Mouse (Mus musculus) forebrain, embryonic 10.5 days (tissue): ENCODE data around the gene Ric1. TPM values are rescaled to one million over a fixed set of nuclear protein-coding genes. Genes with fewer than 3 reads are reported as not detected.

Experiments used
- DNase-seq: peaks from one replicate; pipeline ENCODE4 v3.0.0-alpha.2; 2017; ENCODE audit warnings: low spot score; ENCODE audit errors: extremely low spot score
- H3K27ac ChIP-seq: fragments of 300-500 bp; sonication (generic); 2 replicates; pipeline ENCODE4 v1.5.1; 2016; ENCODE audit warnings: mild to moderate bottlenecking
- H3K27me3 ChIP-seq: fragments of 300-500 bp; sonication (generic); 2 replicates; pipeline ENCODE4 v1.6.1; 2016; ENCODE audit warnings: mild to moderate bottlenecking; ENCODE audit not compliant: poor library complexity, severe bottlenecking
- H3K36me3 ChIP-seq: fragments of 300-500 bp; sonication (generic); replicated peaks from 2 replicates; pipeline ENCODE4 v1.6.1; 2016; ENCODE audit warnings: mild to moderate bottlenecking, moderate library complexity
- H3K4me1 ChIP-seq: fragments of 300-500 bp; sonication (generic); 2 replicates; pipeline ENCODE4 v1.6.1; 2016
- H3K4me3 ChIP-seq: fragments of 300-500 bp; sonication (generic); 2 replicates; pipeline ENCODE4 v1.5.1; 2016; ENCODE audit warnings: mild to moderate bottlenecking, moderate library complexity
- H3K9me3 ChIP-seq: fragments of 300-500 bp; sonication (generic); 2 replicates; pipeline ENCODE4 v1.6.1; 2016; ENCODE audit warnings: mild to moderate bottlenecking, moderate library complexity
- WGBS: fragments of 180-500 bp; shearing (Covaris S2); methylation state at CpG from one replicate; pipeline ENCODE4 v1.1.7; 2016; 5-methylcytosine and 5-hydroxymethylcytosine counted together
- polyA plus RNA-seq: library from polyadenylated mRNA; unstranded; fragments of >200 nt; fragmentation: Nextera tagmentation; extraction: Ambion mirVana; gene quantifications from 2 replicates; pipeline ENCODE4 v1.2.1, GENCODE M21; 2016

Gene Ric1
- polyA plus RNA-seq, 1 experiment from 2014 or later = 11.7 TPM

- no peaks in the 10 kb centered on the region for H3K27me3 ChIP-seq
- peak; percentile 39 for DNase-seq
- H3K27ac ChIP-seq = peak overlapping the region; percentile 72
- peaks cover 5% of the 10 kb centered on the region; the same call in 1 of the 2 replicates for H3K4me1 ChIP-seq
- H3K4me3 ChIP-seq = peak overlapping the region; percentile 30
- no peaks in the 10 kb centered on the region for H3K36me3 ChIP-seq
- 39% methylated on average over 11 of the region's 11 CpGs for WGBS
- H3K9me3 ChIP-seq = no peaks in the 10 kb centered on the region
These were observed 21.0 kb upstream of the Ric1 start for GRCm38 (mm10) chr19:29501106-29501505.

- Histone ChIP-seq H3K27me3 (no peaks in the 10 kb centered on the region), H3K4me1 (peaks cover 5% of the 10 kb centered on the region; the same call in 1 of the 2 replicates), H3K27ac (peak overlapping the region; percentile 72; the same call in 1 of the 2 replicates), H3K9me3 (no peaks in the 10 kb centered on the region), H3K4me3 (peak overlapping the region; percentile 30; the same call in 1 of the 2 replicates), H3K36me3 (no peaks in the 10 kb centered on the region)
- peak; percentile 65 for DNase-seq
- WGBS = 13% methylated on average over 6 of the region's 6 CpGs
These were observed 20.6 kb upstream of the Ric1 start for GRCm38 (mm10) chr19:29501507-29501906.

GRCm38 (mm10) chr19:29504131-29504530 lies 18.0 kb upstream of the Ric1 start:
- Histone ChIP-seq H3K36me3 (no peaks in the 10 kb centered on the region), H3K27me3 (no peaks in the 10 kb centered on the region), H3K4me3 (no peak overlapping the region), H3K9me3 (no peaks in the 10 kb centered on the region), H3K27ac (no peak overlapping the region), H3K4me1 (peaks cover 5% of the 10 kb centered on the region; the same call in 1 of the 2 replicates)
- DNase-seq = no peak
- WGBS = 90% methylated on average over 2 of the region's 2 CpGs

- H3K4me3 ChIP-seq = no peak overlapping the region
- H3K36me3 ChIP-seq = no peaks in the 10 kb centered on the region
- no peaks in the 10 kb centered on the region for H3K9me3 ChIP-seq
- no peak for DNase-seq
- no peaks in the 10 kb centered on the region for H3K27me3 ChIP-seq
- WGBS = 87% methylated on average over 7 of the region's 7 CpGs
- peaks cover 5% of the 10 kb centered on the region; the same call in 1 of the 2 replicates for H3K4me1 ChIP-seq
- no peak overlapping the region for H3K27ac ChIP-seq
These were observed 16.5 kb upstream of the Ric1 start for GRCm38 (mm10) chr19:29505617-29506016.

- WGBS = 79% methylated on average over 7 of the region's 7 CpGs
- Histone ChIP-seq H3K27ac (no peak overlapping the region), H3K36me3 (no peaks in the 10 kb centered on the region), H3K27me3 (no peaks in the 10 kb centered on the region), H3K4me3 (no peak overlapping the region), H3K4me1 (no peaks in the 10 kb centered on the region), H3K9me3 (no peaks in the 10 kb centered on the region)
- no peak for DNase-seq
These were observed 13.9 kb upstream of the Ric1 start for GRCm38 (mm10) chr19:29508208-29508607.

- Histone ChIP-seq H3K9me3 (no peaks in the 10 kb centered on the region), H3K36me3 (0 out of 2 replicates have a peak, but pooled peaks cover 4% of the 10 kb centered on the region), H3K4me3 (no peak overlapping the region), H3K27me3 (no peaks in the 10 kb centered on the region), H3K4me1 (no peaks in the 10 kb centered on the region), H3K27ac (no peak overlapping the region)
- WGBS = 94% methylated on average over 7 of the region's 7 CpGs
- no peak for DNase-seq
These were observed 12.2 kb upstream of the Ric1 start for GRCm38 (mm10) chr19:29509857-29510256.

GRCm38 (mm10) chr19:29511826-29512225 lies 10.3 kb upstream of the Ric1 start:
- H3K27ac ChIP-seq = no peak overlapping the region
- peaks cover 6% of the 10 kb centered on the region; the same call in 1 of the 2 replicates for H3K36me3 ChIP-seq

GRCm38 (mm10) chr19:29513111-29513766 lies 8.8 kb upstream of the Ric1 start:
- Histone ChIP-seq H3K36me3 (peaks cover 6% of the 10 kb centered on the region; the same call in 1 of the 2 replicates), H3K9me3 (no peaks in the 10 kb centered on the region), H3K4me3 (no peak overlapping the region), H3K27me3 (no peaks in the 10 kb centered on the region), H3K4me1 (no peaks in the 10 kb centered on the region), H3K27ac (no peak overlapping the region)
- WGBS = 62% methylated on average over 2 of the region's 2 CpGs
- no peak for DNase-seq

More at GRCm38 (mm10) chr19:29511826-29512225, 10.3 kb upstream of the Ric1 start:
- 88% methylated on average over 2 of the region's 2 CpGs for WGBS
- Histone ChIP-seq H3K4me1 (no peaks in the 10 kb centered on the region), H3K9me3 (no peaks in the 10 kb centered on the region), H3K4me3 (no peak overlapping the region), H3K27me3 (no peaks in the 10 kb centered on the region)
- DNase-seq = no peak

GRCm38 (mm10) chr19:29514130-29514529 lies 8.0 kb upstream of the Ric1 start:
- Histone ChIP-seq H3K36me3 (peaks cover 6% of the 10 kb centered on the region; the same call in 1 of the 2 replicates), H3K27ac (no peak overlapping the region), H3K4me1 (no peaks in the 10 kb centered on the region), H3K9me3 (no peaks in the 10 kb centered on the region), H3K27me3 (no peaks in the 10 kb centered on the region), H3K4me3 (no peak overlapping the region)
- no peak for DNase-seq
- 91% methylated on average over 3 of the region's 3 CpGs for WGBS

- no peak for DNase-seq
- Histone ChIP-seq H3K4me1 (no peaks in the 10 kb centered on the region), H3K4me3 (no peak overlapping the region), H3K36me3 (peaks cover 6% of the 10 kb centered on the region; the same call in 1 of the 2 replicates), H3K27ac (no peak overlapping the region), H3K9me3 (no peaks in the 10 kb centered on the region), H3K27me3 (no peaks in the 10 kb centered on the region)
- 93% methylated on average over 3 of the region's 3 CpGs for WGBS
These were observed 6.7 kb upstream of the Ric1 start for GRCm38 (mm10) chr19:29515386-29515785.

- DNase-seq = no peak
- Histone ChIP-seq H3K4me1 (peaks cover 5% of the 10 kb centered on the region), H3K27ac (no peak overlapping the region), H3K9me3 (no peaks in the 10 kb centered on the region), H3K36me3 (peaks cover 6% of the 10 kb centered on the region; the same call in 1 of the 2 replicates), H3K27me3 (no peaks in the 10 kb centered on the region), H3K4me3 (no peak overlapping the region)
- WGBS = 65% methylated on average over 10 of the region's 10 CpGs
These were observed 6.1 kb upstream of the Ric1 start for GRCm38 (mm10) chr19:29515991-29516390.

- Histone ChIP-seq H3K4me3 (no peak overlapping the region), H3K9me3 (no peaks in the 10 kb centered on the region), H3K27ac (no peak overlapping the region), H3K27me3 (no peaks in the 10 kb centered on the region), H3K4me1 (peaks cover 15% of the 10 kb centered on the region), H3K36me3 (peaks cover 6% of the 10 kb centered on the region; the same call in 1 of the 2 replicates)
- WGBS = 93% methylated on average over 7 of the region's 7 CpGs
- no peak for DNase-seq
These were observed 3.7 kb upstream of the Ric1 start for GRCm38 (mm10) chr19:29518409-29518808.

GRCm38 (mm10) chr19:29518922-29519321 lies 3.2 kb upstream of the Ric1 start:
- 89% methylated on average over 4 of the region's 4 CpGs for WGBS

More at GRCm38 (mm10) chr19:29518922-29519321, 3.2 kb upstream of the Ric1 start:
- H3K27me3 ChIP-seq = no peaks in the 10 kb centered on the region
- peaks cover 20% of the 10 kb centered on the region for H3K4me1 ChIP-seq
- H3K36me3 ChIP-seq = peaks cover 6% of the 10 kb centered on the region; the same call in 1 of the 2 replicates
- H3K9me3 ChIP-seq = no peaks in the 10 kb centered on the region
- DNase-seq = no peak
- no peak overlapping the region for H3K4me3 ChIP-seq
- H3K27ac ChIP-seq = no peak overlapping the region
